Mouse (Mus musculus): ENCODE data around the gene Cmtm4.

Gene Cmtm4

GRCm38 (mm10) chr8:104380269-104380668, 15.3 kb downstream of the Cmtm4 start:
- in situ Hi-C loops (cut with MboI; ENCODE audit: unreplicated experiment in 2 of 2) = no loop called here

- in situ Hi-C loops (cut with MboI; ENCODE audit: unreplicated experiment in 2 of 2) = no loop called here
Measured at GRCm38 (mm10) chr8:104379301-104379836, 16.2 kb downstream of the Cmtm4 start.

GRCm38 (mm10) chr8:104376669-104377068, 18.9 kb downstream of the Cmtm4 start:
- in situ Hi-C loops (cut with MboI; ENCODE audit: unreplicated experiment in 2 of 2) = no loop called here

GRCm38 (mm10) chr8:104375959-104376358, 19.6 kb downstream of the Cmtm4 start:
- in situ Hi-C loops (cut with MboI; ENCODE audit: unreplicated experiment in 2 of 2) = no loop called here

GRCm38 (mm10) chr8:104374864-104375846, 20.5 kb downstream of the Cmtm4 start:
- in situ Hi-C loops (cut with MboI; ENCODE audit: unreplicated experiment in 2 of 2) = no loop called here

GRCm38 (mm10) chr8:104374269-104374668, 21.3 kb downstream of the Cmtm4 start:
- in situ Hi-C loops (cut with MboI; ENCODE audit: unreplicated experiment in 2 of 2) = no loop called here

GRCm38 (mm10) chr8:104373779-104374178, 21.8 kb downstream of the Cmtm4 start:
- in situ Hi-C loops (cut with MboI; ENCODE audit: unreplicated experiment in 2 of 2) = no loop called here

- in situ Hi-C loops (cut with MboI; ENCODE audit: unreplicated experiment in 2 of 2) = no loop called here
Measured at GRCm38 (mm10) chr8:104371121-104371520, 24.5 kb downstream of the Cmtm4 start.

- in situ Hi-C loops (cut with MboI; ENCODE audit: unreplicated experiment in 2 of 2) = no loop called here
Measured at GRCm38 (mm10) chr8:104370071-104370470, 25.5 kb downstream of the Cmtm4 start.

- in situ Hi-C loops (cut with MboI; ENCODE audit: unreplicated experiment in 2 of 2) = no loop called here
Measured at GRCm38 (mm10) chr8:104369591-104369990, 26.0 kb downstream of the Cmtm4 start.

- in situ Hi-C loops (cut with MboI; ENCODE audit: unreplicated experiment in 2 of 2) = no loop called here
Measured at GRCm38 (mm10) chr8:104367398-104367797, 28.2 kb downstream of the Cmtm4 start.

GRCm38 (mm10) chr8:104365695-104366094, 29.9 kb downstream of the Cmtm4 start:
- in situ Hi-C loops (cut with MboI; ENCODE audit: unreplicated experiment in 2 of 2) = no loop called here

- in situ Hi-C loops (cut with MboI; ENCODE audit: unreplicated experiment in 2 of 2) = no loop called here
Measured at GRCm38 (mm10) chr8:104359778-104360456, 35.7 kb downstream of the Cmtm4 start.

- in situ Hi-C loops (cut with MboI; ENCODE audit: unreplicated experiment in 2 of 2) = no loop called here
Measured at GRCm38 (mm10) chr8:104358637-104359036, 37.0 kb downstream of the Cmtm4 start.

GRCm38 (mm10) chr8:104354504-104354903, 41.1 kb downstream of the Cmtm4 start:
- in situ Hi-C loops (cut with MboI; ENCODE audit: unreplicated experiment in 2 of 2) = no loop called here

- in situ Hi-C loops (cut with MboI; ENCODE audit: unreplicated experiment in 2 of 2) = no loop called here
Measured at GRCm38 (mm10) chr8:104353186-104353585, 42.4 kb downstream of the Cmtm4 start.

GRCm38 (mm10) chr8:104350047-104350446, 45.6 kb downstream of the Cmtm4 start:
- in situ Hi-C loops (cut with MboI; ENCODE audit: unreplicated experiment in 2 of 2) = no loop called here

- in situ Hi-C loops (cut with MboI; ENCODE audit: unreplicated experiment in 2 of 2) = loop anchor here in 1 of 2 experiments (10.0 kb wide), 2 partner anchors 204 to 244 kb away; partner anchors contain the start of gene Cdh5
Measured at GRCm38 (mm10) chr8:104348971-104349370, 46.6 kb downstream of the Cmtm4 start.

GRCm38 (mm10) chr8:104346706-104347105, 48.9 kb downstream of the Cmtm4 start:
- in situ Hi-C loops (cut with MboI; ENCODE audit: unreplicated experiment in 2 of 2) = loop anchor here in 1 of 2 experiments (10.0 kb wide), 2 partner anchors 202 to 242 kb away; partner anchors contain the start of gene Cdh5

- in situ Hi-C loops (cut with MboI; ENCODE audit: unreplicated experiment in 2 of 2) = loop anchor here (5.0 to 10.0 kb wide), 7 partner anchors 93 to 247 kb away; partner anchors contain the start of genes Cdh5 (in 1 of the 2) and Dync1li2 (in 1 of the 2)
Measured at GRCm38 (mm10) chr8:104344622-104345021, 51.0 kb downstream of the Cmtm4 start.

GRCm38 (mm10) chr8:104343957-104344356, 51.6 kb downstream of the Cmtm4 start:
- in situ Hi-C loops (cut with MboI; ENCODE audit: unreplicated experiment in 2 of 2) = loop anchor here (5.0 to 10.0 kb wide), 7 partner anchors 93 to 247 kb away; partner anchors contain the start of genes Cdh5 (in 1 of the 2) and Dync1li2 (in 1 of the 2)

Measured in v-Abl transformed pro-B cells (cell line).